Mouse (Mus musculus) hindlimb bud, embryonic 11.5 days (tissue): ENCODE measurements at regions not wholly inside any gene's neighbourhood (a gene's known extent, or its start where the extent isn't known, plus 50 kb on each side); places are given as distances from the start of the nearest gene placed in this dataset.
A peak's percentile ranks its signal among the peaks of the same experiment; 100 is the strongest.

Source experiments
- DNase-seq: peaks from one replicate; pipeline ENCODE4 v3.0.0-alpha.2; 2012; ENCODE audit warnings: low read depth, low spot score; ENCODE audit errors: extremely low spot score

DNA sequence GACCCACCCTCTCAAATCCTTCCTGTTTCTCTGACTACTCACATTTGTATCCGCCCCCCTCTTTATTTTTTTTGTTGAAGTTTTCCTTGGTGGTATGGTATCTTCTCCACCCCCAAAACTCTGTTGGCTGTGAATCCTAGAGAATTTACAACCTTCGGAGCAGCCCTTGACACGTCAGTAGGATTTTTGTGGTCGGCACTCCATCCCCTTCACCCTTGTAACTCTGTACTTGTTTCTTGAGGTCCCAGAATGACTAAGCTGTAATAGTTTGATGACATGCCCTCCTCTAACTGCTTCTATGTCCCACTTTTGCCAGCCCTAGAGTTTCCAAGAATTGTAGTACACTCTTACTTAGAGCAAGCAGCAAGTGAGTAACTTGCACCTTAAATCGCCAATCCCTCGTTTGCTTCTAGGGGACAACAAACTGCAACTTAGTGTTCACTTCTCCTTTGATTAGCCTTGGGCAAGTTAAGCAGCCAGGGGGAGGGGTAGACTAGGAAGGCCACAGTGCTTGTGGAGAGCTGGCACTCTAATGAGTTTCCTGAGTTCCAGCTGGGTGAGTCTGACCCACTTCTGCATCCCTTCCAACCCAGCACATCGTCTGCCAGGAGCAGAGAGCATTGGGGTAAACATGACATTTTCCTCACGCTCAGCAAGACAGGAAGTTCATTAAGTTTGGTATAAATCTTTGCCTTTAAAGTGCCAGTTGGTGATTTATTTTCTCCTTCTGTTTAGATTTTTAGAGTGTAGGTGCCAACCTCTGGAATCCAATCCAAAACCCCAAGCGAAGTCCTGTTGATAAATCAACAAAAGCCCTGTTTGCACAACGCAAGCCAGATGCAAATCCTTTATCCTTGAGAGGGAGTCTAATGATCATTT lies 118.7 kb downstream of the Foxa2 start:
- DNase-seq: peak; percentile 24

- no peak for DNase-seq
These were observed 119.9 kb downstream of the Foxa2 start for GRCm38 (mm10) chr2:147926861-147927260.

DNA sequence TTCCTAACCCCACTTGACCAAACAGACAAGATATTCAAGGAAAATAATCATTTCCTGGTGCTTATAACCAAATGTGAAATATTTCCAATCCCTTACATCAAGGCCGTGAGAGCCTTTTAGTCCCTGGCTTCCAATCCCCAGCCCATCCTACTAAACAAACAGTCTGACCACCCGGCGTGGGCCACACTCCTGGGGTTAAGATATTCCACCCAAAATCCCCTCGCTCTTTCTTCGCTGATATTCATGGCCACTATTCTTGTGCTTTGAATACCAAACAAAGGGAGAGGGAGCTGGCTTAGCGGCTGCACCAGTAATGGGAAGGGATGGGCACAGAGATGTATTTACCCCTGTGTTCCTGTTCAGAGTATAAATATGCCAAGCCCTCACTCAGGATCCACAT lies 139.4 kb downstream of the Foxa2 start:
- no peak for DNase-seq

GRCm38 (mm10) chr2:147905759-147906740 lies 140.7 kb downstream of the Foxa2 start:
- no peak for DNase-seq

- DNase-seq: no peak
These were observed 141.7 kb downstream of the Foxa2 start for GRCm38 (mm10) chr2:147905118-147905517.

GRCm38 (mm10) chr2:147899236-147899635 lies 147.5 kb downstream of the Foxa2 start:
- no peak for DNase-seq

- no peak for DNase-seq
These were observed 151.1 kb downstream of the Foxa2 start for GRCm38 (mm10) chr2:147895691-147896090.

DNA sequence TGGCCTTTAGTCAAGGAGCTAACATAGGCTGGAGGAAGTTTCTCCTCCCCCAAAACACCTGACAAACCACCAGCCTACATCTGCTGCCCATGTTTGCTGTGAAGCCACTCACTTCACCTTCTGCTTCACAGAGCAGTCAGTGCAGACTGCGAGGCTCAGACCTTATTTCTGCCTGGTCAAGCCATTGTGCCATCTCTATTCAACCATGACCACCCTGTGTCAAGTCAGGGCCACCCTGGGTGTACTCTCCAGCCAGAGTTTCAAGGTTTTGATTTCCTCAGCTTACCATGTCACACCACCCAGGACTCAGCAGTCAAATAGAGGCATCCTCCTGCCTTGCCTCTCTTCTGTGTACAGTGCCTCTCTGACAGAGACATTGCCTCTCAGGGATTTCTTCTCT lies 152.6 kb downstream of the Foxa2 start:
- no peak for DNase-seq

- DNase-seq: no peak
These were observed 160.6 kb downstream of the Foxa2 start for GRCm38 (mm10) chr2:147886191-147886590.

DNA sequence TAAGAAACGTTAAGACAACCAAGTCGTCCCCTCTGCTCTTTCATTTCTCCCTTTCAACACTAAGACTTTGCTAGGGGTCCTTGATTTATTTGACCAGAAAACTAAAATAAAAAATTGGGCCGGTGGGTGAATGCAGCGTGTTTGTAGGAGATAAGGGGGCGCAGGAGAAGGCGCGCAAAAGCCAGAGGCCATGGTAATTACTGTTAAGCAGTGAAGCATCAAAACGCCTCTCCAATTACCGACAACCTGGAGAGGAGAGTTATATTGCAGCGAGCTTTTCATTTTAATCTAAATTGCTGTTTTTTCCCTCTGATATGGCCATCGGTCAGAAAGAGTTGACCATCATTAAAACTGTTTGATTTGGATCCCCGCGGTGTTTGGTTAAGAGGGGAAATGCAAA lies 168.9 kb downstream of the Foxa2 start:
- DNase-seq: no peak

- DNase-seq: no peak
These were observed 169.2 kb downstream of the Foxa2 start for GRCm38 (mm10) chr2:147877543-147877904.

- no peak for DNase-seq
These were observed 169.8 kb downstream of the Foxa2 start for GRCm38 (mm10) chr2:147876708-147877542.

- DNase-seq: no peak
These were observed 173.8 kb downstream of the Foxa2 start for GRCm38 (mm10) chr2:147872972-147873371.

- DNase-seq: no peak
These were observed 195.5 kb downstream of the Foxa2 start for GRCm38 (mm10) chr2:147851186-147851802.

GRCm38 (mm10) chr2:147846968-147847749 lies 199.6 kb downstream of the Foxa2 start:
- DNase-seq: no peak

DNA sequence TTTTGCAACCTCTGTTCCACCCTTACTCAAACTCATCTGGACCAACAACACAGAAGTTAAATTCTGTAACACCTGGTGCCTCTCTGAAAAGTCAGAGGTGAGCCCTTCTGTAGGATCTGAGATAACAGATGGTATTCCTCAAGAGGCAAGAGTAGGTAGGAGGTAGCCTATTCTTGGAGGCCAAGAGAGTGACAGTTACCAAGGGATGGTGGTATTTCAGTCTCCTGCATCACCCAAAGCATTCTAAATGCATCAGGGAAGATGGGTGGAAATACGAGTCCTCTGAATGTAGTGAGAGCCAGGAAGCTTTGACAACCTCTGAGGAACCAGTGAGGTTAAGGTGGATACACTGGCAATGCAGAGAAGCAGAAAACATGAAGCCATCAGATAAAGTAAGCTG lies 201.5 kb downstream of the Foxa2 start:
- DNase-seq: no peak

GRCm38 (mm10) chr2:147840936-147841335 lies 205.8 kb downstream of the Foxa2 start:
- DNase-seq: no peak

GRCm38 (mm10) chr2:147838613-147839012 lies 208.2 kb downstream of the Foxa2 start:
- no peak for DNase-seq

DNA sequence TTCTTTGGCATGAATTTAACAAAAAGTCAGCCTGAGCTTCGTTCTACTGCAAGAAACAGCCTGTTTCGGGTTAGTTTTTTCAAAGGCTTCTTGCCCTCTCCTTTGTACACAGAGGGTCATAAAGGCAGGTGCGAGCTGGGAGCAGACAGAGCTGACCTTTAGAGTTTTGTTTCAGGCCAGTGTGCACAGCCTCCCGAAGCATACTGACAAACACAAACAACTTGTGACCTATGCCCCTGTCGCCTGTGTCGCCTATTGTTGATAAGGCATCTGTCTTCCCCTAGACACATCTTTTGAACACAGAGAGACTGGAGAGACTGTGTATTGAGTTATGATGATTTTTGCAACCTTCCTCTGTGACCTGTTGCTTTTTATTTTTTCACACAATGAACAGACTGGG lies 216.2 kb downstream of the Foxa2 start:
- DNase-seq: no peak

DNA sequence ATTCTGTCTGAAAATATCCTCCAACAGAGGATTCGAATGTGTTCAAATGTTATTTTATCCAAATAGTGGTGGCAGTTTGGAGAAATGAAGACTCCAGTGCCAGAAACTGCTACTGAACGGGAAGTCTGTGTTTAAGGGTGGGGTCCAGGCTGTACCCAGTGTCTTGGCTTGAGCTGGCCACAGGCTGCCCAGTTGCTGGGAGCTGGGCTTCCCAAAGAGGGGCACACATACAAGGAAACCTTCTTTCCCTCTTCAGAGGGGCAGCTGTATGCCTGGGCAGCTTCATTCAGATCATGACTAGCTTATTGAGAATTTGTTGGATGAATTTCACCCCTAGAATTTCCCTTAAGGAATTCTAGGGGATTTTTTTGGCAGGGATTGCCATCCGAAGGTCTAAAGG lies 229.8 kb downstream of the Foxa2 start:
- DNase-seq: no peak
